Mouse (Mus musculus): ENCODE results near the gene Ptprm.
A peak's percentile ranks its signal among the peaks of the same experiment; 100 is the strongest.

Gene Ptprm

GRCm38 (mm10) chr17:66712456-66713205 is 641.6 kb downstream of the Ptprm start:
- DNase-seq (ENCODE audit: low read depth), result no peak

GRCm38 (mm10) chr17:66711221-66712016 is 642.8 kb downstream of the Ptprm start:
- DNase-seq (ENCODE audit: low read depth), result no peak

GRCm38 (mm10) chr17:66710568-66710967 is 643.7 kb downstream of the Ptprm start:
- no peak for DNase-seq (ENCODE audit: low read depth)

- DNase-seq (ENCODE audit: low read depth), result no peak
Observed at GRCm38 (mm10) chr17:66708748-66709147, 645.5 kb downstream of the Ptprm start.

- DNase-seq (ENCODE audit: low read depth), result no peak
Observed at GRCm38 (mm10) chr17:66707684-66708083, 646.6 kb downstream of the Ptprm start.

- no peak for DNase-seq (ENCODE audit: low read depth)
Observed at GRCm38 (mm10) chr17:66701358-66702184, 652.7 kb downstream of the Ptprm start.

GRCm38 (mm10) chr17:66699896-66700295 is 654.4 kb downstream of the Ptprm start:
- no peak for DNase-seq (ENCODE audit: low read depth)

GRCm38 (mm10) chr17:66697650-66698049 is 656.6 kb downstream of the Ptprm start:
- no peak for DNase-seq (ENCODE audit: low read depth)

- DNase-seq (ENCODE audit: low read depth), result no peak
Observed at GRCm38 (mm10) chr17:66696531-66697172, 657.6 kb downstream of the Ptprm start.

GRCm38 (mm10) chr17:66694326-66694725 is 659.9 kb downstream of the Ptprm start:
- DNase-seq (ENCODE audit: low read depth), result no peak

GRCm38 (mm10) chr17:66693676-66694304 is 660.5 kb downstream of the Ptprm start:
- no peak for DNase-seq (ENCODE audit: low read depth)

- no peak for DNase-seq (ENCODE audit: low read depth)
Observed at GRCm38 (mm10) chr17:66692941-66693675, 661.1 kb downstream of the Ptprm start.

GRCm38 (mm10) chr17:66688179-66688578 is 666.1 kb downstream of the Ptprm start:
- no peak for DNase-seq (ENCODE audit: low read depth)

GRCm38 (mm10) chr17:66687543-66687942 is 666.7 kb downstream of the Ptprm start:
- DNase-seq (ENCODE audit: low read depth), result no peak

GRCm38 (mm10) chr17:66686701-66687489 is 667.4 kb downstream of the Ptprm start:
- no peak for DNase-seq (ENCODE audit: low read depth)

GRCm38 (mm10) chr17:66683411-66683810 is 670.8 kb downstream of the Ptprm start:
- DNase-seq (ENCODE audit: low read depth), result no peak

- peak; percentile 10 for DNase-seq (ENCODE audit: low read depth)
Observed at GRCm38 (mm10) chr17:66680662-66681061, 673.6 kb downstream of the Ptprm start.

GRCm38 (mm10) chr17:66674667-66675066 is 679.6 kb downstream of the Ptprm start:
- no peak for DNase-seq (ENCODE audit: low read depth)

- DNase-seq (ENCODE audit: low read depth), result no peak
Observed at GRCm38 (mm10) chr17:66671715-66672230, 682.5 kb downstream of the Ptprm start.

GRCm38 (mm10) chr17:66671287-66671686 is 683.0 kb downstream of the Ptprm start:
- DNase-seq (ENCODE audit: low read depth), result no peak
